Mouse (Mus musculus) heart, postnatal 0 days (tissue): Measurements from ENCODE around the gene Pigo.

ENCODE experiments used
- CTCF ChIP-seq: IDR thresholded peaks from 2 replicates; pipeline ENCODE4 v1.5.1; 2016; ENCODE audit warnings: antibody characterized with exemption, control low read depth, low read depth
- EP300 ChIP-seq: IDR thresholded peaks from 2 replicates; pipeline ENCODE4 v1.6.1; 2016; ENCODE audit warnings: antibody characterized with exemption, low read depth

- TF ChIP-seq CTCF (no peak), EP300 (no peak)
Measured at GRCm38 (mm10) chr4:43019176-43019575, 6.4 kb downstream of the Pigo start.
